Mouse (Mus musculus): Measurements from ENCODE around the gene Arf6. TPM values are rescaled to one million over a fixed set of nuclear protein-coding genes. Genes with fewer than 3 reads are reported as not detected.

Gene Arf6
- polyA plus RNA-seq, 1 experiment from 2014 or later = 86.3 TPM

GRCm38 (mm10) chr12:69422827-69423537 is 51.0 kb downstream of the Arf6 start:
- H3K4me1 ChIP-seq (ENCODE audit: insufficient read depth, low read depth, low read length) = peaks cover 7% of the 10 kb centered on the region; the same call in 1 of the 2 replicates
- H3K27me3 ChIP-seq (replicated peaks; ENCODE audit: insufficient read depth, low read length) = no peaks in the 10 kb centered on the region
- ATAC-seq (peak; percentile 83), DNase-seq (ENCODE audit: low spot score) (peak; percentile 80)
- no peaks in the 10 kb centered on the region for H3K9me3 ChIP-seq (ENCODE audit: low read length)
- H3K4me2 ChIP-seq (replicated peaks; ENCODE audit: low read depth, low read length) = 0 out of 2 replicates have a peak overlapping the region, but pooled peaks have one; percentile 11
- H3K9ac ChIP-seq (replicated peaks; ENCODE audit: low read depth) = no peak overlapping the region
- WGBS = 56% methylated on average over 20 of the region's 20 CpGs
- no peak for TF ChIP-seq CTCF (IDR thresholded peaks at IDR 0.05)
- peak; percentile 17; the same call in 1 of the 2 replicates for TF ChIP-seq EP300 (IDR thresholded peaks at IDR 0.05)
- no peaks in the 10 kb centered on the region for H3K36me3 ChIP-seq (ENCODE audit: insufficient read depth, low read length)
- H3K27ac ChIP-seq (ENCODE audit: low read length) = peak overlapping the region; percentile 77
- no peak overlapping the region for H3K4me3 ChIP-seq (ENCODE audit: low read depth, low read length)

Small RNA genes within 50 kb of the gene (microRNA-seq; reads per million reads assigned to microRNA genes)
- gene Gm47299 = not detected
- gene Gm47305 = not detected

Other genes with a start within 250 kb of the Arf6 start
- gene Rps29, start 213.0 kb upstream of the Arf6 start, polyA plus RNA-seq (2015; fragmentation: Nextera tagmentation; extraction: Ambion mirVana) = 1,546 and 1,642 TPM in 2 replicates
- 1.9 and 2.3 TPM in 2 replicates for gene Lrr1, start 203.3 kb upstream of the Arf6 start, polyA plus RNA-seq (2015; fragmentation: Nextera tagmentation; extraction: Ambion mirVana)
- gene Rpl36al, start 188.1 kb upstream of the Arf6 start, polyA plus RNA-seq (2015; fragmentation: Nextera tagmentation; extraction: Ambion mirVana) = 481 and 510 TPM in 2 replicates
- 45.7 and 50.0 TPM in 2 replicates for gene Mgat2, start 188.0 kb upstream of the Arf6 start, polyA plus RNA-seq (2015; fragmentation: Nextera tagmentation; extraction: Ambion mirVana)
- gene Gm49383, start 175.0 kb upstream of the Arf6 start, polyA plus RNA-seq (2015; fragmentation: Nextera tagmentation; extraction: Ambion mirVana) = 7.9 and 8.2 TPM in 2 replicates
- 5.8 and 6.3 TPM in 2 replicates for gene Dnaaf2, start 173.7 kb upstream of the Arf6 start, polyA plus RNA-seq (2015; fragmentation: Nextera tagmentation; extraction: Ambion mirVana)
- gene Gm49384, start 167.9 kb upstream of the Arf6 start, polyA plus RNA-seq (2015; fragmentation: Nextera tagmentation; extraction: Ambion mirVana) = 6.3 and 6.4 TPM in 2 replicates
- gene Pole2, start 144.0 kb upstream of the Arf6 start, polyA plus RNA-seq (2015; fragmentation: Nextera tagmentation; extraction: Ambion mirVana) = 5.3 and 6.1 TPM in 2 replicates
- gene Klhdc1, start 131.0 kb upstream of the Arf6 start, polyA plus RNA-seq (2015; fragmentation: Nextera tagmentation; extraction: Ambion mirVana) = 22.7 and 25.5 TPM in 2 replicates
- gene Klhdc2, start 75.5 kb upstream of the Arf6 start, polyA plus RNA-seq (2015; fragmentation: Nextera tagmentation; extraction: Ambion mirVana) = 82.1 and 83.9 TPM in 2 replicates
- 65.5 and 68.5 TPM in 2 replicates for gene Nemf, start 15.0 kb upstream of the Arf6 start, polyA plus RNA-seq (2015; fragmentation: Nextera tagmentation; extraction: Ambion mirVana)
- gene Gm9887, start 308 bp downstream of the Arf6 start, polyA plus RNA-seq (2015; fragmentation: Nextera tagmentation; extraction: Ambion mirVana) = 2.6 and 3.2 TPM in 2 replicates
- gene Vcpkmt, start 210.9 kb downstream of the Arf6 start, polyA plus RNA-seq (2015; fragmentation: Nextera tagmentation; extraction: Ambion mirVana) = 20.6 and 25.6 TPM in 2 replicates